Mouse (Mus musculus) left cerebral cortex, postnatal 4 days (tissue): Measurements from ENCODE around the gene Unc13b. TPM values are rescaled to one million over a fixed set of nuclear protein-coding genes. Genes with fewer than 3 reads are reported as not detected.
A peak's percentile ranks its signal among the peaks of the same experiment; 100 is the strongest.

Source experiments
- DNase-seq: peaks from one replicate; pipeline ENCODE4 v3.0.0-alpha.2; 2022
- intact Hi-C: fragments of 180-260 bp; cut with DNase I; formaldehyde crosslinking; loops from one replicate; pipeline ENCODE4 v1.15.1; 2025
- total RNA-seq, 2 experiments: library from RNA; stranded (reverse); gene quantifications; 2 replicates each; pipeline ENCODE4 v1.2.3; 2021

Gene Unc13b
- total RNA-seq, 2 experiments from 2014 or later: 84.4 to 88.2 TPM

GRCm38 (mm10) chr4:43037860-43038566 lies 20.7 kb upstream of the Unc13b start:
- intact Hi-C loops: no loop called here
- no peak for DNase-seq

- intact Hi-C loops: no loop called here
- DNase-seq: peak; percentile 71
Observed at GRCm38 (mm10) chr4:43038567-43039495, 19.9 kb upstream of the Unc13b start.

- intact Hi-C loops: no loop called here
- DNase-seq: no peak
Observed at GRCm38 (mm10) chr4:43039609-43040008, 19.1 kb upstream of the Unc13b start.

- intact Hi-C loops: no loop called here
- DNase-seq: peak; percentile 97
Observed at GRCm38 (mm10) chr4:43040114-43040572, 18.6 kb upstream of the Unc13b start.

GRCm38 (mm10) chr4:43040881-43041547 lies 17.7 kb upstream of the Unc13b start:
- DNase-seq: no peak
- intact Hi-C loops: no loop called here

- intact Hi-C loops: no loop called here
- DNase-seq: peak; percentile 72
Observed at GRCm38 (mm10) chr4:43043644-43044357, 15.0 kb upstream of the Unc13b start.

GRCm38 (mm10) chr4:43044673-43045072 lies 14.1 kb upstream of the Unc13b start:
- DNase-seq: no peak
- intact Hi-C loops: loop anchor here (5.0 kb wide), 2 partner anchors 73 to 363 kb away; no protein-coding TSS in a partner anchor

- no peak for DNase-seq
- intact Hi-C loops: loop anchor here (5.0 kb wide), 2 partner anchors 72 to 362 kb away; no protein-coding TSS in a partner anchor
Observed at GRCm38 (mm10) chr4:43045285-43045658, 13.5 kb upstream of the Unc13b start.

- intact Hi-C loops: loop anchor here (5.0 kb wide), 2 partner anchors 72 to 362 kb away; no protein-coding TSS in a partner anchor
- peak; percentile 98 for DNase-seq
Observed at GRCm38 (mm10) chr4:43045659-43046302, 13.0 kb upstream of the Unc13b start, which contains the start of gene Fam214b. Gene Fam214b, minus strand, starts transcription at chr4:43046220.

GRCm38 (mm10) chr4:43046607-43047006 lies 12.1 kb upstream of the Unc13b start:
- no peak for DNase-seq
- intact Hi-C loops: loop anchor here (5.0 kb wide), 2 partner anchors 71 to 361 kb away; no protein-coding TSS in a partner anchor

- DNase-seq: peak; percentile 72
- intact Hi-C loops: loop anchor here (5.0 kb wide), 2 partner anchors 70 to 360 kb away; no protein-coding TSS in a partner anchor
Observed at GRCm38 (mm10) chr4:43047231-43047630, 11.5 kb upstream of the Unc13b start.

- intact Hi-C loops: loop anchor here (5.0 kb wide), 1 partner anchor 190 kb away; no protein-coding TSS in a partner anchor
Observed at GRCm38 (mm10) chr4:43052627-43053026, 6.1 kb upstream of the Unc13b start.

GRCm38 (mm10) chr4:43057654-43058053 lies 1.1 kb upstream of the Unc13b start:
- intact Hi-C loops: no loop called here
- no peak for DNase-seq

More at GRCm38 (mm10) chr4:43052627-43053026, 6.1 kb upstream of the Unc13b start:
- DNase-seq: peak; percentile 71

- no peak for DNase-seq
- intact Hi-C loops: no loop called here
Observed at GRCm38 (mm10) chr4:43058392-43058752, 381 bp upstream of the Unc13b start.

GRCm38 (mm10) chr4:43059697-43060096 lies 944 bp downstream of the Unc13b start:
- DNase-seq: no peak
- intact Hi-C loops: no loop called here

- no peak for DNase-seq
Observed at GRCm38 (mm10) chr4:43060286-43060685, 1.5 kb downstream of the Unc13b start.

GRCm38 (mm10) chr4:43065471-43065870 lies 6.7 kb downstream of the Unc13b start:
- intact Hi-C loops: no loop called here
- DNase-seq: no peak

More at GRCm38 (mm10) chr4:43060286-43060685, 1.5 kb downstream of the Unc13b start:
- intact Hi-C loops: no loop called here

GRCm38 (mm10) chr4:43074923-43075322 lies 16.2 kb downstream of the Unc13b start:
- intact Hi-C loops: no loop called here
- DNase-seq: no peak

GRCm38 (mm10) chr4:43078071-43078718 lies 19.4 kb downstream of the Unc13b start:
- intact Hi-C loops: no loop called here
- DNase-seq: no peak
